Mouse (Mus musculus) c-Kit-positive CD71-negative TER-119-negative erythroid progenitor cells, embryonic 14.5 days (primary cell): ENCODE data around the gene Olfm1.

ENCODE experiments used
- DNase-seq: peaks from one replicate; pipeline ENCODE4 v3.0.0-alpha.2; 2013; ENCODE audit warnings: low read depth

The Olfm1 gene

GRCm38 (mm10) chr2:28204677-28205466 is 12.1 kb downstream of the Olfm1 start:
- DNase-seq, result no peak

GRCm38 (mm10) chr2:28205467-28205805 is 12.6 kb downstream of the Olfm1 start:
- peak; percentile 53 for DNase-seq

- DNase-seq, result no peak
These were observed 13.2 kb downstream of the Olfm1 start for GRCm38 (mm10) chr2:28205870-28206421.

- no peak for DNase-seq
These were observed 13.7 kb downstream of the Olfm1 start for GRCm38 (mm10) chr2:28206472-28206871.

GRCm38 (mm10) chr2:28207200-28207750 is 14.5 kb downstream of the Olfm1 start:
- DNase-seq, result no peak

GRCm38 (mm10) chr2:28208130-28208745 is 15.4 kb downstream of the Olfm1 start:
- no peak for DNase-seq

- DNase-seq, result no peak
These were observed 16.4 kb downstream of the Olfm1 start for GRCm38 (mm10) chr2:28209211-28209610.

- no peak for DNase-seq
These were observed 16.9 kb downstream of the Olfm1 start for GRCm38 (mm10) chr2:28209653-28210052.

- no peak for DNase-seq
These were observed 17.5 kb downstream of the Olfm1 start for GRCm38 (mm10) chr2:28210273-28210672.

- no peak for DNase-seq
These were observed 18.9 kb downstream of the Olfm1 start for GRCm38 (mm10) chr2:28211531-28212281.

- no peak for DNase-seq
These were observed 20.1 kb downstream of the Olfm1 start for GRCm38 (mm10) chr2:28212911-28213310.

- no peak for DNase-seq
These were observed 23.5 kb downstream of the Olfm1 start for GRCm38 (mm10) chr2:28216211-28216775.

- DNase-seq, result no peak
These were observed 25.0 kb downstream of the Olfm1 start for GRCm38 (mm10) chr2:28217783-28218182.

GRCm38 (mm10) chr2:28218651-28219356 is 26.0 kb downstream of the Olfm1 start:
- no peak for DNase-seq

GRCm38 (mm10) chr2:28219625-28220024 is 26.8 kb downstream of the Olfm1 start:
- DNase-seq, result no peak

GRCm38 (mm10) chr2:28221803-28222202 is 29.0 kb downstream of the Olfm1 start:
- DNase-seq, result no peak

- no peak for DNase-seq
These were observed 32.0 kb downstream of the Olfm1 start for GRCm38 (mm10) chr2:28224819-28225218.

- no peak for DNase-seq
These were observed 33.1 kb downstream of the Olfm1 start for GRCm38 (mm10) chr2:28225906-28226305.

- DNase-seq, result no peak
These were observed 34.2 kb downstream of the Olfm1 start for GRCm38 (mm10) chr2:28226971-28227370.

- DNase-seq, result no peak
These were observed 34.9 kb downstream of the Olfm1 start for GRCm38 (mm10) chr2:28227589-28228191.

- DNase-seq, result no peak
These were observed 35.6 kb downstream of the Olfm1 start for GRCm38 (mm10) chr2:28228364-28228763.
